Mouse (Mus musculus) lung, embryonic 16.5 days (tissue): ENCODE measurements around the gene Hacd4. TPM values are rescaled to one million over a fixed set of nuclear protein-coding genes. Genes with fewer than 3 reads are reported as not detected.
"Not testable (repeated sequence)": the region's sequence is repeated elsewhere in the genome, so short reads cannot be mapped to it uniquely, and the experiment has no call there.

ENCODE experiments used
- ATAC-seq: fragments of 200-750 bp; cut with Nextera tagmentation; 2 replicates; pipeline ENCODE4 v1.8.0; 2017; ENCODE audit warnings: low read depth, mild to moderate bottlenecking, moderate library complexity
- H3K27ac ChIP-seq: fragments of 300-500 bp; sonication (generic); 2 replicates; pipeline ENCODE4 v1.5.1; 2014; ENCODE audit warnings: mild to moderate bottlenecking, control low read depth, low read length
- H3K27me3 ChIP-seq: fragments of 300-500 bp; sonication (generic); 2 replicates; pipeline ENCODE4 v1.6.1; 2014; ENCODE audit warnings: low read depth, low read length, mixed read lengths; ENCODE audit not compliant: control insufficient read depth, insufficient read depth
- H3K36me3 ChIP-seq: fragments of 300-500 bp; sonication (generic); 2 replicates; pipeline ENCODE4 v1.6.1; 2014; ENCODE audit warnings: low read length; ENCODE audit not compliant: control insufficient read depth, insufficient read depth
- H3K4me1 ChIP-seq: fragments of 300-500 bp; sonication (generic); replicated peaks from 2 replicates; pipeline ENCODE4 v1.6.1; 2014; ENCODE audit warnings: low read length, mixed read lengths; ENCODE audit not compliant: control insufficient read depth, insufficient read depth
- H3K4me2 ChIP-seq: fragments of 300-500 bp; sonication (generic); 2 replicates; pipeline ENCODE4 v1.6.1; 2014; ENCODE audit warnings: low read depth, low read length, control low read depth
- H3K4me3 ChIP-seq: fragments of 300-500 bp; sonication (generic); 2 replicates; pipeline ENCODE4 v1.5.1; 2014; ENCODE audit warnings: mild to moderate bottlenecking, low read length, control low read depth
- H3K9ac ChIP-seq: fragments of 300-500 bp; sonication (generic); 2 replicates; pipeline ENCODE4 v1.6.1; 2014; ENCODE audit warnings: low read length, control low read depth
- H3K9me3 ChIP-seq: fragments of 300-500 bp; sonication (generic); 2 replicates; pipeline ENCODE4 v1.6.1; 2016; ENCODE audit warnings: low read length; ENCODE audit not compliant: control insufficient read depth
- WGBS: fragments of 180-500 bp; shearing (Covaris S2); extraction: QIAGEN DNeasy Blood & Tissue Kit; methylation state at CpG from one replicate; pipeline ENCODE4 v1.1.7; 2014; 5-methylcytosine and 5-hydroxymethylcytosine counted together
- polyA plus RNA-seq: library from polyadenylated mRNA; unstranded; fragments of >200 nt; fragmentation: Nextera tagmentation; extraction: Ambion mirVana; gene quantifications from 2 replicates; pipeline ENCODE4 v1.2.1, GENCODE M21; 2015

The Hacd4 gene
- polyA plus RNA-seq, 1 experiment from 2014 or later: 9.4 TPM

GRCm38 (mm10) chr4:88412331-88412730, 26.4 kb downstream of the Hacd4 start:
- Histone ChIP-seq H3K27me3 (no peaks in the 10 kb centered on the region), H3K4me3 (no peak overlapping the region), H3K9me3 (no peaks in the 10 kb centered on the region), H3K27ac (no peak overlapping the region), H3K9ac (no peak overlapping the region), H3K36me3 (no peaks in the 10 kb centered on the region), H3K4me2 (no peak overlapping the region), H3K4me1 (0 out of 2 replicates have a peak, but pooled peaks cover under 1% of the 10 kb centered on the region)
- WGBS: 82% methylated on average over 2 of the region's 2 CpGs
- no peak for ATAC-seq

- Histone ChIP-seq H3K4me1 (peaks cover 5% of the 10 kb centered on the region; the same call in 1 of the 2 replicates), H3K4me3 (no peak overlapping the region), H3K9me3 (no peaks in the 10 kb centered on the region), H3K27me3 (no peaks in the 10 kb centered on the region), H3K9ac (no peak overlapping the region), H3K36me3 (no peaks in the 10 kb centered on the region), H3K4me2 (no peak overlapping the region), H3K27ac (no peak overlapping the region)
- no peak for ATAC-seq
- 90% methylated on average over 4 of the region's 4 CpGs for WGBS
These were observed 29.4 kb downstream of the Hacd4 start for GRCm38 (mm10) chr4:88409279-88409678.

GRCm38 (mm10) chr4:88406887-88407696, 31.6 kb downstream of the Hacd4 start:
- Histone ChIP-seq H3K4me2 (no peak overlapping the region), H3K9me3 (no peaks in the 10 kb centered on the region), H3K27ac (no peak overlapping the region; the same call in 1 of the 2 replicates), H3K36me3 (no peaks in the 10 kb centered on the region), H3K4me3 (no peak overlapping the region), H3K4me1 (peaks cover 5% of the 10 kb centered on the region; the same call in 1 of the 2 replicates), H3K27me3 (no peaks in the 10 kb centered on the region), H3K9ac (no peak overlapping the region)
- peak; percentile 67 for ATAC-seq
- 79% methylated on average over 4 of the region's 4 CpGs for WGBS

GRCm38 (mm10) chr4:88402884-88403283, 35.8 kb downstream of the Hacd4 start:
- Histone ChIP-seq H3K27me3 (no peaks in the 10 kb centered on the region), H3K9me3 (no peaks in the 10 kb centered on the region), H3K4me3 (no peak overlapping the region), H3K9ac (no peak overlapping the region), H3K4me1 (peaks cover 5% of the 10 kb centered on the region; the same call in 1 of the 2 replicates), H3K27ac (no peak overlapping the region), H3K36me3 (no peaks in the 10 kb centered on the region), H3K4me2 (no peak overlapping the region)
- ATAC-seq: no peak
- 86% methylated on average over 6 of the region's 6 CpGs for WGBS

- no peak overlapping the region for H3K4me3 ChIP-seq
- no peak overlapping the region for H3K9ac ChIP-seq
- 83% methylated on average over 7 of the region's 7 CpGs for WGBS
- H3K27ac ChIP-seq: no peak overlapping the region
- H3K4me2 ChIP-seq: no peak overlapping the region
- no peak for ATAC-seq
- peaks cover 5% of the 10 kb centered on the region for H3K4me1 ChIP-seq
- no peaks in the 10 kb centered on the region for H3K9me3 ChIP-seq
- H3K27me3 ChIP-seq: no peaks in the 10 kb centered on the region
- H3K36me3 ChIP-seq: no peaks in the 10 kb centered on the region
These were observed 37.8 kb downstream of the Hacd4 start for GRCm38 (mm10) chr4:88400992-88401313.

- 69% methylated on average over 9 of the region's 9 CpGs for WGBS
These were observed 38.3 kb downstream of the Hacd4 start for GRCm38 (mm10) chr4:88400302-88400991.

GRCm38 (mm10) chr4:88396995-88397521, 41.7 kb downstream of the Hacd4 start:
- H3K27me3 ChIP-seq: no peaks in the 10 kb centered on the region
- peak; percentile 66 for ATAC-seq
- H3K4me3 ChIP-seq: no peak overlapping the region
- peak overlapping the region; percentile 53 for H3K27ac ChIP-seq
- H3K4me1 ChIP-seq: peaks cover 5% of the 10 kb centered on the region
- 44% methylated on average over 6 of the region's 6 CpGs for WGBS
- no peak overlapping the region for H3K9ac ChIP-seq
- no peaks in the 10 kb centered on the region for H3K9me3 ChIP-seq
- no peak overlapping the region for H3K4me2 ChIP-seq
- no peaks in the 10 kb centered on the region for H3K36me3 ChIP-seq

More at GRCm38 (mm10) chr4:88400302-88400991, 38.3 kb downstream of the Hacd4 start:
- ATAC-seq: no peak
- Histone ChIP-seq H3K27ac (no peak overlapping the region), H3K36me3 (no peaks in the 10 kb centered on the region), H3K4me1 (peaks cover 5% of the 10 kb centered on the region), H3K9me3 (no peaks in the 10 kb centered on the region), H3K4me3 (no peak overlapping the region), H3K9ac (no peak overlapping the region), H3K4me2 (no peak overlapping the region), H3K27me3 (no peaks in the 10 kb centered on the region)

- Histone ChIP-seq H3K4me3 (no peak overlapping the region), H3K4me2 (no peak overlapping the region), H3K9ac (no peak overlapping the region), H3K4me1 (peaks cover 5% of the 10 kb centered on the region), H3K36me3 (no peaks in the 10 kb centered on the region), H3K27me3 (no peaks in the 10 kb centered on the region), H3K27ac (no peak overlapping the region), H3K9me3 (no peaks in the 10 kb centered on the region)
- WGBS: 84% methylated on average over 3 of the region's 3 CpGs
- ATAC-seq: no peak
These were observed 43.0 kb downstream of the Hacd4 start for GRCm38 (mm10) chr4:88395717-88396116.

GRCm38 (mm10) chr4:88390596-88390995, 48.1 kb downstream of the Hacd4 start:
- not testable (repeated sequence) for H3K27ac ChIP-seq, H3K36me3 ChIP-seq, H3K27me3 ChIP-seq, H3K9ac ChIP-seq, ATAC-seq, H3K4me3 ChIP-seq, H3K4me2 ChIP-seq, H3K4me1 ChIP-seq, H3K9me3 ChIP-seq
- WGBS: 82% methylated on average over 1 of the region's 1 CpGs
